Mouse (Mus musculus) hindbrain, embryonic 13.5 days (tissue): ENCODE measurements at regions not wholly inside any gene's neighbourhood (a gene's known extent, or its start where the extent isn't known, plus 50 kb on each side); places are given as distances from the start of the nearest gene placed in this dataset.

Source experiments
- ATAC-seq: fragments of 200-750 bp; cut with Nextera tagmentation; 2 replicates; pipeline ENCODE4 v1.8.0; 2017; ENCODE audit warnings: moderate TSS enrichment; ENCODE audit not compliant: low FRiP score
- H3K27ac ChIP-seq: fragments of 300-500 bp; sonication (generic); 2 replicates; pipeline ENCODE4 v1.5.1; 2015; ENCODE audit warnings: inconsistent platforms, mild to moderate bottlenecking, moderate library complexity
- H3K27me3 ChIP-seq: fragments of 300-500 bp; sonication (generic); 2 replicates; pipeline ENCODE4 v1.6.1; 2015; ENCODE audit warnings: mild to moderate bottlenecking, inconsistent platforms
- H3K36me3 ChIP-seq: fragments of 300-500 bp; sonication (generic); 2 replicates; pipeline ENCODE4 v1.6.1; 2015; ENCODE audit warnings: mild to moderate bottlenecking, inconsistent platforms
- H3K4me1 ChIP-seq: fragments of 300-500 bp; sonication (generic); replicated peaks from 2 replicates; pipeline ENCODE4 v1.6.1; 2015; ENCODE audit warnings: inconsistent platforms
- H3K4me2 ChIP-seq: fragments of 300-500 bp; sonication (generic); 2 replicates; pipeline ENCODE4 v1.6.1; 2015; ENCODE audit warnings: inconsistent platforms, mild to moderate bottlenecking, moderate library complexity
- H3K4me3 ChIP-seq: fragments of 300-500 bp; sonication (generic); 2 replicates; pipeline ENCODE4 v1.5.1; 2015; ENCODE audit warnings: mild to moderate bottlenecking, inconsistent platforms
- H3K9ac ChIP-seq: fragments of 300-500 bp; sonication (generic); 2 replicates; pipeline ENCODE4 v1.6.1; 2015; ENCODE audit warnings: mild to moderate bottlenecking, inconsistent platforms
- H3K9me3 ChIP-seq: fragments of 300-500 bp; sonication (generic); 2 replicates; pipeline ENCODE4 v1.6.1; 2016; ENCODE audit warnings: inconsistent platforms
- WGBS: fragments of 180-500 bp; shearing (Covaris S2); methylation state at CpG from one replicate; pipeline ENCODE4 v1.1.7; 2015; 5-methylcytosine and 5-hydroxymethylcytosine counted together

DNA sequence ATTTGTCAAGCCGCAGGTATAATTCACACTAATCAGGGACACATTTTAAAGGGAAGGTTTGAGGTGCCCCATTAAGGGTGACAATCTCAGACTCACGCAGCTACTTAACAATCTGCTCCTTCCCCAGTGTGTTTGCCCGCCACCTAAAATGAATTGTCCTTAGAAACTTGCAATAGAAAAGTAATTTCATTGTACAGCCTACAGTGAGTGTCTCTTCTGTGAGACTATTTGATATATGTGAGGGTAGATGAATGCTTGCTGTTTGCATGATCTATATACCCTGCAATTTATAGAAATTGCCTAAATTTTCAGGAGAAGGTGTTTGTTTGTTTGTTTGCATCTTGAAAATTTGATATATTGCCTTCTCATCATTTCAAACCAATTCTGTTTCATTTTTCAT is 135.1 kb upstream of the Ogfrl1 start:
- Histone ChIP-seq H3K4me2 (no peak overlapping the region), H3K9me3 (no peaks in the 10 kb centered on the region), H3K27me3 (no peaks in the 10 kb centered on the region), H3K9ac (no peak overlapping the region), H3K36me3 (no peaks in the 10 kb centered on the region), H3K27ac (no peak overlapping the region), H3K4me3 (no peak overlapping the region), H3K4me1 (no peaks in the 10 kb centered on the region)
- WGBS = 83% methylated on average over 3 of the region's 3 CpGs
- ATAC-seq = no peak

- 0 out of 2 replicates have a peak, but pooled peaks have one; percentile 47 for ATAC-seq
- H3K27me3 ChIP-seq = no peaks in the 10 kb centered on the region
- no peaks in the 10 kb centered on the region for H3K9me3 ChIP-seq
- H3K27ac ChIP-seq = no peak overlapping the region
- WGBS = 77% methylated on average over 10 of the region's 10 CpGs
- H3K4me2 ChIP-seq = no peak overlapping the region
- H3K9ac ChIP-seq = no peak overlapping the region
- H3K36me3 ChIP-seq = no peaks in the 10 kb centered on the region
- H3K4me3 ChIP-seq = no peak overlapping the region
- no peaks in the 10 kb centered on the region for H3K4me1 ChIP-seq
These were observed 139.0 kb upstream of the Ogfrl1 start for GRCm38 (mm10) chr1:23536621-23537020.

GRCm38 (mm10) chr1:23538419-23538818 is 140.8 kb upstream of the Ogfrl1 start:
- 35% methylated on average over 6 of the region's 6 CpGs for WGBS
- H3K27ac ChIP-seq = no peak overlapping the region

DNA sequence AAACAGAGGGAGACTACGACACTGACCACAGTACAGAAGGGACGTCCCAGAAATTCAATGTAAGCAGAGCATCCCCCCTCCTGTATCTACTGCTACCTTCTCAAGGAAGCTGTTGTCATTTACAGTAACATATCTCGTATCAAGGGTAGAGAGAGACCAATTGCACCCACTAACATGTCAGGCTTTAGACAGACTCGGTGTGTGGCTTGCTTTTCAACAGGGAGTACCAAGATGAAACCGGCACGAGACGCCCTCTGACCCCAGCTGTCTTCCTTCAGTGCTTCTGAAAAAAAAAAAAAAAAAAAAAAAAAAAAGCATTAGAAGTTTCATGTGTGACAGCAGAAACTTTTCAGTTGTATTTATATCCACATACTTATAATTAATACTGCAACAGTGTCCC is 143.0 kb upstream of the Ogfrl1 start:
- Histone ChIP-seq H3K9me3 (no peaks in the 10 kb centered on the region), H3K36me3 (no peaks in the 10 kb centered on the region), H3K4me2 (no peak overlapping the region), H3K27me3 (no peaks in the 10 kb centered on the region), H3K4me1 (0 out of 2 replicates have a peak, but pooled peaks cover 4% of the 10 kb centered on the region), H3K9ac (no peak overlapping the region), H3K4me3 (no peak overlapping the region), H3K27ac (no peak overlapping the region)
- ATAC-seq = no peak
- WGBS = 82% methylated on average over 7 of the region's 7 CpGs

More at GRCm38 (mm10) chr1:23538419-23538818, 140.8 kb upstream of the Ogfrl1 start:
- H3K9ac ChIP-seq = no peak overlapping the region
- no peak overlapping the region for H3K4me3 ChIP-seq
- no peak overlapping the region for H3K4me2 ChIP-seq
- no peaks in the 10 kb centered on the region for H3K27me3 ChIP-seq
- H3K36me3 ChIP-seq = no peaks in the 10 kb centered on the region
- 0 out of 2 replicates have a peak, but pooled peaks cover 3% of the 10 kb centered on the region for H3K4me1 ChIP-seq
- no peak for ATAC-seq
- H3K9me3 ChIP-seq = no peaks in the 10 kb centered on the region

- no peak for ATAC-seq
- Histone ChIP-seq H3K9me3 (no peaks in the 10 kb centered on the region), H3K36me3 (no peaks in the 10 kb centered on the region), H3K4me1 (no peaks in the 10 kb centered on the region), H3K27ac (no peak overlapping the region), H3K9ac (no peak overlapping the region), H3K27me3 (no peaks in the 10 kb centered on the region), H3K4me3 (no peak overlapping the region), H3K4me2 (no peak overlapping the region)
- 88% methylated on average over 3 of the region's 3 CpGs for WGBS
These were observed 158.2 kb upstream of the Ogfrl1 start for GRCm38 (mm10) chr1:23555794-23556193.

DNA sequence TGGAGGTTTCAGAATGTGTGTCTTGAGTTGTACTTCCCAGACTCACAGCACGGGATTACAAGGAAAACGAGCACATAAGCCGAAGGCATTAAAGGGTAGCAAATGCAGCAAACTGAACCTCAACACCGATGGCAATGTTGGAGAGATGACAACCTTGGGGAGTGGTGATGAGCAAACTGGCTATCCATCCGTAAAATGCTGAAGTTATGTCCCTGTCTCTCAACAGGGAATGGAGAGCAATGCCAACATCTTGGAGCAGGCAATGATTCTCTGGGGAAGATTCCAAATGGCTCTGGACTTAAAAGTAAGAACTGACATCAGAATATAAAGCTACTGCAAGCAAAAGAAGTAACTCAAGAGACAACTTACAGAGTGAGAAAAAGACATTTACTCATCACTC is 170.5 kb upstream of the Ogfrl1 start:
- Histone ChIP-seq H3K36me3 (no peaks in the 10 kb centered on the region), H3K9ac (no peak overlapping the region), H3K9me3 (no peaks in the 10 kb centered on the region), H3K27me3 (no peaks in the 10 kb centered on the region), H3K4me1 (no peaks in the 10 kb centered on the region), H3K27ac (no peak overlapping the region), H3K4me2 (no peak overlapping the region), H3K4me3 (no peak overlapping the region)
- no peak for ATAC-seq
- WGBS = 89% methylated on average over 5 of the region's 5 CpGs

DNA sequence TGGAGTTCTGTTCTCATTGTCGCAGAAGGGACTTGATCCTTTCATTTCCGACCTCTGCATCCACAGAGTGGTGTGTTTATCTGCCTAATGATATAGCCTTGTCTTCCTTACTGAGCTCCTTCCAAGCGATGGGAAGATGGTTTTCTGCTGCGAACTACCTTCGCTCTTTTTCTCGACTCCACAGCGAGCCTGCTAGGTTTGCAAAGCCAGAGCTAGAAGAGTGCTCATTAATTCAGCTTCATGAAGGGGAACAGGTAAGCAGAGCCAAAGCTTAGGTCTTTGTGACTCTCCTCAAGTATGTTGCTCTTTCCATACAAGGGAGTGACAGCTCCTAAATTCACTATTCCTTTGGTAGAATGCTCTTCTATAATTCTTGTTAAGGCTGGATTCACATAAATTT is 176.9 kb upstream of the Ogfrl1 start:
- no peaks in the 10 kb centered on the region for H3K36me3 ChIP-seq
- ATAC-seq = no peak
- no peaks in the 10 kb centered on the region for H3K4me1 ChIP-seq
- peak overlapping the region; percentile 19; the same call in 1 of the 2 replicates for H3K27ac ChIP-seq
- no peaks in the 10 kb centered on the region for H3K9me3 ChIP-seq
- H3K9ac ChIP-seq = no peak overlapping the region
- H3K27me3 ChIP-seq = no peaks in the 10 kb centered on the region
- H3K4me3 ChIP-seq = no peak overlapping the region
- H3K4me2 ChIP-seq = no peak overlapping the region
- WGBS = 81% methylated on average over 7 of the region's 7 CpGs

GRCm38 (mm10) chr1:23575005-23575404 is 177.4 kb upstream of the Ogfrl1 start:
- H3K36me3 ChIP-seq = no peaks in the 10 kb centered on the region
- H3K27me3 ChIP-seq = no peaks in the 10 kb centered on the region
- no peaks in the 10 kb centered on the region for H3K4me1 ChIP-seq
- H3K9me3 ChIP-seq = no peaks in the 10 kb centered on the region
- no peak overlapping the region for H3K27ac ChIP-seq
- H3K9ac ChIP-seq = no peak overlapping the region
- no peak overlapping the region for H3K4me3 ChIP-seq
- ATAC-seq = peak; percentile 71; the same call in 1 of the 2 replicates
- H3K4me2 ChIP-seq = no peak overlapping the region

DNA sequence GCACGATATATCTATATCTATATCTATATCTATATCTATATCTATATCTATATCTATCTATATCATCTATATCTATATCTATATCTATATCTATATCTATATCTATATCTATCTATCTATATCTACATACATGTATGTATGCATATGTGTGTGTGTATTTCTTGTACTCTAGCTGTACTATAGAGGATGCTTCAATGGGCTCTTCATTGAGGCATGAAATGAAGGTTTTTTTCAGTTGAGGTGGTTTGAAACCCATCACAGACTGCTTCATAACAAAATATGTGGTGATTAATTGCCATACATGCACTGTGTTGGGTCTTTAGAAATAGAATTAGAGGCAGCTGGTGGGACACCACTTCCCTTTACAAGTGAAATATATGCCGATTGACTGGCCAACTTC is 177.9 kb upstream of the Ogfrl1 start:
- no peaks in the 10 kb centered on the region for H3K36me3 ChIP-seq
- no peak overlapping the region for H3K4me2 ChIP-seq
- no peak overlapping the region for H3K4me3 ChIP-seq
- H3K27me3 ChIP-seq = no peaks in the 10 kb centered on the region
- 88% methylated on average over 2 of the region's 2 CpGs for WGBS
- H3K9me3 ChIP-seq = no peaks in the 10 kb centered on the region
- H3K4me1 ChIP-seq = no peaks in the 10 kb centered on the region
- no peak overlapping the region for H3K27ac ChIP-seq
- ATAC-seq = no peak
- no peak overlapping the region for H3K9ac ChIP-seq

DNA sequence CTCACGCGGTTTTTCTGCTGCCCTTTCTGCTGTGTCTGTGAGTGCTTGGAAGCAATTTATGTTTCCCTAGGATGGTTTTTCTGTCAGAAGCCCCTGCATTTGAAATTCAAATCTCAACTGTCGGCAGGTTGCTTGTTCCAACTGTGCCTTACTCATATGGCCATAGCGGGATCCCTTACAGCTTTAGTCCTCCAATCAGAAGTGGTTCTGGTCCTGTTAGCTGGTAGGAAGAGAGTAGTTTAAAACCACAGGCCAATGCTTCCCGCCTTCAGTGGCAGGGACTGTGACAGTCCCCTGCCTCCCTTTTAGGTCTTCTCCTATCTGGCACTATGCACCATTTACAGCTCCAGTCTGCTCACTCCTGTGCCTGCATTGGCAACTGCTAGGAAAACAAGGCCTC is 178.6 kb upstream of the Ogfrl1 start:
- Histone ChIP-seq H3K4me1 (no peaks in the 10 kb centered on the region), H3K4me2 (no peak overlapping the region), H3K4me3 (no peak overlapping the region), H3K9me3 (no peaks in the 10 kb centered on the region), H3K36me3 (no peaks in the 10 kb centered on the region), H3K27me3 (no peaks in the 10 kb centered on the region), H3K27ac (no peak overlapping the region), H3K9ac (no peak overlapping the region)
- no peak for ATAC-seq
- WGBS = 64% methylated on average over 5 of the region's 5 CpGs

- Histone ChIP-seq H3K4me1 (no peaks in the 10 kb centered on the region), H3K9ac (no peak overlapping the region), H3K4me3 (no peak overlapping the region), H3K27ac (no peak overlapping the region), H3K4me2 (no peak overlapping the region), H3K36me3 (no peaks in the 10 kb centered on the region), H3K9me3 (no peaks in the 10 kb centered on the region), H3K27me3 (no peaks in the 10 kb centered on the region)
- 78% methylated on average over 6 of the region's 6 CpGs for WGBS
- no peak for ATAC-seq
These were observed 172.1 kb upstream of the B3gat2 start for GRCm38 (mm10) chr1:23589414-23589942.

- H3K9me3 ChIP-seq = no peaks in the 10 kb centered on the region
- no peaks in the 10 kb centered on the region for H3K4me1 ChIP-seq
- no peak overlapping the region for H3K4me3 ChIP-seq
- H3K9ac ChIP-seq = no peak overlapping the region
- H3K4me2 ChIP-seq = no peak overlapping the region
- no peaks in the 10 kb centered on the region for H3K27me3 ChIP-seq
- 90% methylated on average over 4 of the region's 4 CpGs for WGBS
- no peak for ATAC-seq
- no peaks in the 10 kb centered on the region for H3K36me3 ChIP-seq
- no peak overlapping the region for H3K27ac ChIP-seq
These were observed 158.8 kb upstream of the B3gat2 start for GRCm38 (mm10) chr1:23602710-23603291.

DNA sequence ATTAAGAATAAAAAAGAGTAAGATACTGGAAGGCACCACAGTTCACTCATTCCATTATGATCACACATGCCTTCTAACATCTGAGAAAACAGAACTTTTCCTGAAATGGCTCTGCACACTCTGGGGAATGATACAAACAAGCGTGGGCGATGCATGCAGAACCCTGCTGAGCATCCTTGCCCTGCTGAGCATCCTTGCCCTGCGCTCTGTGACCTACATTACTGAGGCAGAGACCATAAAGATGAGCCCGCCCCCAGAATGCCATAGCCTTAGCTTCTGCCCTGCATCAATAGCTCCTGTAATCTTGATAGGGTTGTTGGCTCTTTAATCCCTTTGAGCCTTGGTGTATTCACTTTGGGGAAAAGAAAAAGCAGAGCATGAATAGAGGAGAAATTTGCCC is 132.2 kb upstream of the B3gat2 start:
- WGBS = 44% methylated on average over 4 of the region's 4 CpGs

More for the DNA sequence above, 132.2 kb upstream of the B3gat2 start:
- no peak for ATAC-seq
- no peaks in the 10 kb centered on the region for H3K9me3 ChIP-seq
- no peaks in the 10 kb centered on the region for H3K4me1 ChIP-seq
- H3K36me3 ChIP-seq = no peaks in the 10 kb centered on the region
- H3K4me3 ChIP-seq = no peak overlapping the region
- H3K27ac ChIP-seq = no peak overlapping the region
- no peaks in the 10 kb centered on the region for H3K27me3 ChIP-seq
- no peak overlapping the region for H3K9ac ChIP-seq
- no peak overlapping the region for H3K4me2 ChIP-seq
